ENCODE assay signal across 9 mouse cellular contexts in genomic region chr7:142034198-142034597, GRCm38 (mm10). TPM values are rescaled to one million over a fixed set of nuclear protein-coding genes. Genes with fewer than 3 reads are reported as not detected.
DNase-seq lines count a peak whose midpoint lies in the region; ATAC-seq lines count a peak whose summit lies in the region.
"Had no signal": no experiment of that assay in that cellular context is flagged by ENCODE, and none has a peak within 500 bp of the region (broad histone marks: within the 10 kb centered on the region; RNA-seq: fewer than 3 reads in every experiment).

No protein-coding gene starts in this region.

- H3K9ac ChIP-seq in kidney, embryonic 15.5 days: no peak overlapping the region
- H3K9ac ChIP-seq in embryonic facial prominence, embryonic 15.5 days: no peak overlapping the region
- H3K9ac ChIP-seq in intestine, embryonic 15.5 days: no peak overlapping the region
- H3K9ac ChIP-seq: midbrain, embryonic 15.5 days had no signal

- DNase-seq in kidney, adult 18-20 months: peak; percentile 45
- peak; percentile 75 to 83 for DNase-seq in lung, postnatal 4 days
- no peak for DNase-seq in frontal cortex, postnatal 14 days (ENCODE audit: low spot score in 2 of 2)
- no peak for DNase-seq in left cerebral cortex, adult 18-20 months (ENCODE audit: low spot score in 2 of 2)
- no peak for DNase-seq in layer of hippocampus, adult 11-12 months (ENCODE audit: low spot score)

- H3K27ac ChIP-seq in kidney, embryonic 15.5 days: no peak overlapping the region
- H3K27ac ChIP-seq in embryonic facial prominence, embryonic 15.5 days (replicated peaks): peak overlapping the region; percentile 60; the same call in 1 of the 2 replicates
- H3K27ac ChIP-seq in intestine, embryonic 15.5 days: no peak overlapping the region
- H3K27ac ChIP-seq: midbrain, embryonic 15.5 days had no signal

- WGBS in kidney, embryonic 15.5 days: 71% methylated on average over 2 of the region's 2 CpGs
- 62% methylated on average over 2 of the region's 2 CpGs for WGBS in embryonic facial prominence, embryonic 15.5 days
- 55% methylated on average over 2 of the region's 2 CpGs for WGBS in intestine, embryonic 15.5 days

- ATAC-seq in kidney, embryonic 15.5 days (replicated peaks; ENCODE audit: low FRiP score): no peak; the same call in 1 of the 2 replicates
- ATAC-seq in embryonic facial prominence, embryonic 15.5 days (ENCODE audit: insufficient number of reproducible peaks, low FRiP score, low TSS enrichment, low read depth): 0 out of 2 replicates have a peak, but pooled peaks have one; percentile 32
- peak; percentile 48; the same call in 1 of the 2 replicates for ATAC-seq in intestine, embryonic 15.5 days
- ATAC-seq: midbrain, embryonic 15.5 days had no signal

- H3K4me2 ChIP-seq in kidney, embryonic 15.5 days: no peak overlapping the region
- no peak overlapping the region for H3K4me2 ChIP-seq in embryonic facial prominence, embryonic 15.5 days (replicated peaks)
- H3K4me2 ChIP-seq in intestine, embryonic 15.5 days (replicated peaks): no peak overlapping the region
- H3K4me2 ChIP-seq: midbrain, embryonic 15.5 days had no signal

- H3K9me3 ChIP-seq in kidney, embryonic 15.5 days (replicated peaks): no peaks in the 10 kb centered on the region
- H3K9me3 ChIP-seq in embryonic facial prominence, embryonic 15.5 days (replicated peaks): no peaks in the 10 kb centered on the region
- no peaks in the 10 kb centered on the region for H3K9me3 ChIP-seq in intestine, embryonic 15.5 days
- H3K9me3 ChIP-seq: midbrain, embryonic 15.5 days had no signal

- no peak overlapping the region for H3K4me3 ChIP-seq in kidney, embryonic 15.5 days (replicated peaks)
- H3K4me3 ChIP-seq in embryonic facial prominence, embryonic 15.5 days (replicated peaks): no peak overlapping the region
- no peak overlapping the region for H3K4me3 ChIP-seq in intestine, embryonic 15.5 days (replicated peaks)
- H3K4me3 ChIP-seq: midbrain, embryonic 15.5 days had no signal

- 0 out of 2 replicates have a peak, but pooled peaks cover 4% of the 10 kb centered on the region for H3K4me1 ChIP-seq in kidney, embryonic 15.5 days
- H3K4me1 ChIP-seq in embryonic facial prominence, embryonic 15.5 days: peaks cover 7% of the 10 kb centered on the region; the same call in 1 of the 2 replicates
- H3K4me1 ChIP-seq in intestine, embryonic 15.5 days (replicated peaks): peaks cover 20% of the 10 kb centered on the region

- H3K36me3 ChIP-seq in kidney, embryonic 15.5 days: no peaks in the 10 kb centered on the region
- H3K36me3 ChIP-seq in embryonic facial prominence, embryonic 15.5 days: no peaks in the 10 kb centered on the region
- H3K36me3 ChIP-seq in intestine, embryonic 15.5 days: no peaks in the 10 kb centered on the region
- H3K36me3 ChIP-seq: midbrain, embryonic 15.5 days had no signal

- H3K27me3 ChIP-seq in kidney, embryonic 15.5 days: no peaks in the 10 kb centered on the region
- no peaks in the 10 kb centered on the region for H3K27me3 ChIP-seq in embryonic facial prominence, embryonic 15.5 days
- no peaks in the 10 kb centered on the region for H3K27me3 ChIP-seq in intestine, embryonic 15.5 days (replicated peaks)
- H3K27me3 ChIP-seq: midbrain, embryonic 15.5 days had no signal

RNA-seq across cellular contexts. Expression of gene Mob2, which starts 26.7 kb away (rescaled TPM):
- polyA plus RNA-seq in kidney, embryonic 15.5 days (2015; fragmentation: Nextera tagmentation; extraction: Ambion mirVana): 62.3 and 66.9 TPM in 2 replicates
- 79.5 and 82.6 TPM in 2 replicates for polyA plus RNA-seq in embryonic facial prominence, embryonic 15.5 days (2015; fragmentation: Nextera tagmentation; extraction: Ambion mirVana)
- 57.8 and 61.8 TPM in 2 replicates for polyA plus RNA-seq in intestine, embryonic 15.5 days (2015; fragmentation: Nextera tagmentation; extraction: Ambion mirVana)
- total RNA-seq in left cerebral cortex, adult 18-20 months (2021): 10 to 100 TPM; 37.7 to 39.1 TPM

Comparison
In these comparisons a context has a peak if more than half of its experiments do, and no peak if none do; other contexts are left out.
1. DNase-seq: peak in kidney, adult 18-20 months (single experiment) and lung, postnatal 4 days (2 of 2); none in frontal cortex, postnatal 14 days (0 of 2), left cerebral cortex, adult 18-20 months (0 of 2) and layer of hippocampus, adult 11-12 months (single experiment).